Mouse (Mus musculus) fibroblast of lung, adult 2 months (primary cell): ENCODE data around the gene Zfp362.

Experiments used
- DNase-seq: peaks from one replicate; pipeline ENCODE4 v3.0.0-alpha.2; 2011; ENCODE audit warnings: low read depth

Gene Zfp362

DNA sequence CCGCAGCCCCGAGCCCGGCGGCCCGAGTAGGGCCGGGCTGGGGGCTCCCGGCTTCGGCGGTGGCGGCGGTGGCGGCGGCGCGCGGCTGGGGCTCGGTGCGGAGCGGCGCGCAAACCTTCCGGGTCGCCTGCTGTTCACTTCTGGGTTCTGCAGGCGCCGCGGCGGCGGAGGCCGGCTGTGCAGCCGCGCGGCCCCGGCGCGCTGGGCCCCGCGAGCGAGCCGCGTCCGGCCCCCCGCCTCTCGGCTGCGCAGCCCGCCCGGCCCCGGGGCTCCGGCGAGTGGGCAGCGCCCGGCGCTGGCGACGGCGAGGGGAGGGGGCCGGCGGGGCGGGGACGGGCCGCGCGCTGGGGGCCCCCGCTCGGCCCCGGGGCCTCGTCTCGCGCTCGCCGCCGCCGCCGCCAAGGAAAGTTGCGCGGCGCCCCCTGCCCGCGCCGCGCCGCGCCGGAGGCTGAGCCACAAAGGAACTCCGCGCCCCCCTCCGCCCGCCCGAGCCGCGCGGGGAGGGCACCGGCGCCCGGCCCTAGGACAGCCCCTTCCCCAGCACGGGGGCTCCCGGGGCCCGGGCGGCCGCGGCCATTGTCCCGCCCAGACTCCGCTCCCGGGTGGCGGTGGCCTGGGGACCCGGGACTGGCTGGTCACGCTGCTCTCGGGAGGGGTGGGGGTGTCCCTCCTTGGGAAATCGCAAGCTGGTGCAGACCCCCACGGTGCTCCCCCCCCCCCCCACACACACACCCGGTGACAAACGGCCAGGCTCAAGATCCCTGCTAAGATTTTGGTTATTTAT lies at the start of gene Zfp362:
Gene Zfp362 (minus strand): TSS at position 3 of the 784 bp plus-strand sequence.
- DNase-seq, result no peak

DNA sequence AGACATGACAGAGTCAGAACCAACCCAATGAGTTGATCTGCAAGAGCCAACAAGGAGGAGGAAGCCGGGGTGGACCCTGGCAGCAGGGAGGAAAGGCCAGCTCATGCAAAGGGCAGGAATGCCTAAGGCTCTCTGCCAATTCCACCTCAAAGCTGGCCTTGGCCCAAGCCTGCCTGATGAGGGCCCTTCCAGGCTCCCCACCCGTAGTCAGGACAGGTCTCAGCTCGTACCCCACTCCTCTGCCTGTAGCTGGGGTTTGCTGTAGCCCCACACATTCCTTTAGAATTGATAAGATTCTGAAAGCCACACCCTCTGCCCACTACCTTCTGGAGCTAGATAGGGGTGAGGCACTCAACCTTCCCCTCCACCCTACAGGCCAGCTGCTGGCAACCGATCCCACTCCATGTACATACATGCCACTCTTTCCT lies 49.8 kb upstream of the Zfp362 start:
- DNase-seq, result peak; percentile 34

DNA sequence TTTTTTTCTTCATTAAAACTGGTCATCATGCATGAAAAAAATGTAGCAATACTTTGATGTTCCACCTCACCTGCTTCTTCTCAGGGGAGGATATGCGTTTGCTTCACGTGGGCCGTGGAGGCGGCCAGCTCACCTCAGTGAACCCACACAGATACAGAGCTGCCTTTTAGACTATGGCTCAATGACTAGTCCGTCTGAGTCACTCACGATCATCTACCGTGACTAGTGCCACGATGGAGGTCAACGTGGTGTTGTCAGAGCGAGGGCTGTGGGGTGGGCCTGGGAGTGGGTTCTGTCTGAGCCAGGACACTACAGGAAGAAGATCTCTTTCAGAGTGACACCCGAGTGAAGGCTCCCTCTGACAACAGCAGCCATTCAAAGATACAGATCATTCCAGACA lies 47.3 kb upstream of the Zfp362 start:
- DNase-seq, result no peak

DNA sequence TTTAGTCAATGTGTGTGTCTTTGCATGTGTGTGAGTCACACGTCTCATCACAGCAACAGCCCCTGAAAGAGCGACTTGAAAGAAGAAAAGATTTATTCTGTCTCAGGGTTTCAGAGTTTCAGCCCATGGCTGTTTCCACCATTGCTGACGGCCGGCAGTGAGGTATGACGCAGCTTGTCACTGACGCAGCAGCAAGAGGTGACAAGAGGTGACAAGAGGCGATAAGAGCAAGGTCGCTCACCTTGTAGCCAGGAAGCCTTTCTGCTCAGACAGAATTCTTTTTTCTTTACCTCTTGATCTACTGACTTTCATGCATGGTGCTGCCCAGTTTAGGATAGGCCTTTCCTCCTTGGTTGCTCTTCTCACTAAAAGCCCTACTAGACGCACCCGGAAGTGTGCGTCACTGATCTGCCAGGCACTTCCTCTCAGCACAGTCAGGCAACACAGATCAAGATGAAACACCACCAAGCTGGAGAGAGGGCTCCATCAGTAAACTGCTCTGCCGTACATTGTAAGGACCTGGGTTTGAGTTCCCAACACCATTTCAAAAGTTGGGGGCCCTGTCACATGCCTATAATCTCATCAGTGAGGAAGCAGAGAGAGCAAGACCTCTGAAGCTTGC lies 46.5 kb upstream of the Zfp362 start:
- DNase-seq, result no peak

DNA sequence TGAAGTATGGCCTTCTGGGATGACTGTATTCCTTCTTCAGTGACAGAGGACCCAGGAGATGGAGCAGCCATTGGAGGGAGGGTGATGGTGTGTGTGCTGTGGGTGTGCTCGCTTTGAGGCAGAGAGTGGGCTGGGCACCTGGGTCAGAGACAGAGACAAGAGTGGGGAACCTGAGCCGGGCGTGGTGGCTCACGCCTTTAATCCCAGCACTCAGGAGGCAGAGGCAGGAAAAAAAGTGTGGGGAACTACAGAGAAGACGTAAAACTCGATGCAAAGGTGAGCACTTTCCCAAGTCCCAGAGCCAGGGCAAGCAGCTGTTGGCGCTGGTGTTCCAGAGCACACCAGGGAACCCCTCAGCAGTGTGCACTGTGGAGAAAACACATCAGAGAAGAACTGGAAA lies 43.8 kb upstream of the Zfp362 start:
- no peak for DNase-seq

DNA sequence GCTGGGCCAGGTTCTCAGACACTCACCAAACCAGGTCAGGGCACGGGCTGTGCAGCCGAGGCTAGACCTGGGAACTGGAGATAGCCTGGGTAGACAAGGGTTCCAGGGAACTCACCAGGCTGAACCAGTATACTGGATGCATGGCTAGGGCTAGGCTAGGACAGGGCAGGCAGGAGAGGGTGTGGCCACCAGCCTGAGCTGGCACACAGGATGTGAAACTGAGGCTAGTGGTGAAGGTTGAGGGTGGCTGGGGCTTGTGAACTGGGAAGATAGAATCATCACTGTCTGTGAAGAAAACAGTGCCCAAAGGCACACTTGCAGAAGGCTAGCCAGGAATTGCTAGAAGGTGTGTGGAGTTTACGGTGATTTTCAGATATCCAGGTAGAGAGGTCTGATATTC lies 43.1 kb upstream of the Zfp362 start:
- DNase-seq, result no peak

DNA sequence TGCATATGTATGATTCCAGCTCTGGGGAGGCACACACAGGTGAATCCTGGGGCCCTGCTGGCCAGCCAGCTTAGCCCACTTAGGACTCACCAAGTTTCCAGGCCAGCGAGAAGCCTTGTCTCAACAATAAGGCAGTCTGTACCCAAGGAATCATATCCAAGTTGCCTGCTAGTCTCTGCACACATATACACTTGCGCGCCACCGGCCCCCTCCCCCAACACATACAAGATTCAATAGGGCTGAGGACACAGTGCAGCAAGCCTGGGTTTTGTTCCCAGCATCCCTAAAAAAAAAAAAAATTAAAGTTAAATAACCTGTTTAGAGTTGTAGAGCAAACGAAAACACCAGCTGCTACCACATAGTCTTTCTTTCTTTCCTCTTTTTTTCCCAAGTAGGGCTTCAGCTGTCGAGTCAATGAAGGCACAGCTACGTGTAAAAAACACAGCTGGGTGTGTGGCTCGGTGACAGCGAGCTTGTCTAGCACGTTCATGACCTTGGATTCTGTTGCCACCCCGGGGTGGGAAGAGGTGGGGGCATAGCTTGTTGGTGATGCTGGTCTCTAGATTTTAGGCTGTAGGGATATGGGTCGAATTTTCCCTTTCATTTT lies 39.6 kb upstream of the Zfp362 start:
- no peak for DNase-seq

DNA sequence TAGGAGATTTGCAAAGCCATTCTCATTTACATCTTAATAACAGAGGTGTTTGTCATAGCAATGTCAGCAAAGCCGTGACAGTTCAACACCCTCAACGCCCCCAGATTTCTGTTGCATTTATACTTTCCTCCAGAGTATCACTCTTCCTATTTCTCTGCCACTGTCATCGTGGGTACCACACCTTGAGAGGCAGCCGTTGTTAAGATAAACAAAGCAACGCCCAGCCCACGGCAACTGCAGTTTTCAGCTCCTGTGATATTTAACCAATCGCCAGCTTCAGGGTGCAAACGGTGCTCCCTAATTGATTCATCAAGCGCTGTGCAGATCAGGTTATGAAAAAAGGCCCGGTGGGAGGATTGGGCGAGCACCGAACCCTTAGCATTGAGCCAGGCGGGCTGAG lies 38.7 kb upstream of the Zfp362 start:
- DNase-seq, result no peak

DNA sequence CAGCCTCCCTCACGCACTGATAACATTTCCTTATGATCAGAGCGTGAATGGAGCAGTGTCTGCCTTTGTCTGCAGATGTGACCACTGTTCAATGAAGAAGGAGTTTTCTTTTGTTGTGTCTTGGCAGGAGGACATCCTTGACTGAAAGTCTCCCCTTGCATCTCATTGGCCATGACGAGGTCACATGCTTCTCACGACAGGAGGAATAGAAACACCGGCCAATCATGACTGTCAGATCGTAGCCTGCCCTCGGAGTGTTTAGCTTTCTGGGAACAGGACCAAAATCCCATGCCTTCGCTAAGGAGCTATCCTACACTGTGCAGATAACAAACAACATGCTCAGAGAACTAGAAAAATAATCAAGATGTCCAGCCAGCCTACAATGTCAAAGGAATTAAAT lies 35.4 kb upstream of the Zfp362 start:
- DNase-seq, result no peak

DNA sequence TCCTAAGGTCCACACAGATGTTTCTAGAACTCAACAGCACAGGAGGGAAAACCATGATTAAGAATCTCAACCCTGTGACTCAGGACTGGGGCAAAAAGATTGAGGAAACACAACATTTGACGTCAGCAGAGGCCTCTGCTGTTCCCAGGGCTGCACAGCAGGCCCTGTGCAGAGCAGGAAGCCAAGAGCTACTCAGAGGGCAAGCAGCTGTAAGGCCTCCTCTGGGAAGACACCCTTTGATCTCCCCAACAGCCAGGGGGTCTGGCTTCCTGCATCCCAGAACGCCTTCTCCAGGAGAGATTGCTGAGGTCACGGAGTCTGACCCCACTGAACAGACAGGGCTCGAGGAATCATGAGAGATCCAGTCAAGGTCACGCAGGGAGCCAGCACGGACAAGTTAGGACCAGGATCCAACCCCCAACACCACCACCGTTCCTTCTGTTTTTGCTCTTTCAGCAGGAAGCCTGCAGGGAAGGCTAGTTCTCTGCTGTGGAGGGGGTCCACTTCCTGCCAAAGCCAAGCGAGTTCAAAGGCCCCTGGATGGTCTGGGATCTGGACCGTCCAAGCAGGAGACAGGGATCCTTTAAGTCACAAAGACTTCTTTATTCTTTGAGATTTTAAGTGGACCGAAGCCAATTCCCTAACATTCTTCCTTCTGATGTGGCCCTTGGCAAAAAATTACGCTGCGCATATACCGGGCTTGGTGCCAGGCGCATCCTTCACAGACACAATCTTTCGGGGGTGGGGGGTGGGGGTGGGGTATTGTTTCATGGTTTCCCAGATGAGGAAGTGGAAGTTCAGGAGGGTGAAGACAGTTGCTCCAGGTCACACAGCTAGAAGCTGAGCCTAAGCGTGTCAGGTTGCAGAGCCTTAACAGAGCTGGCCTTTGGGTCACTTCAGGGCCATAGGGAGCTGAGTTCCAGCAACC lies 34.2 kb upstream of the Zfp362 start:
- DNase-seq, result peak; percentile 85

DNA sequence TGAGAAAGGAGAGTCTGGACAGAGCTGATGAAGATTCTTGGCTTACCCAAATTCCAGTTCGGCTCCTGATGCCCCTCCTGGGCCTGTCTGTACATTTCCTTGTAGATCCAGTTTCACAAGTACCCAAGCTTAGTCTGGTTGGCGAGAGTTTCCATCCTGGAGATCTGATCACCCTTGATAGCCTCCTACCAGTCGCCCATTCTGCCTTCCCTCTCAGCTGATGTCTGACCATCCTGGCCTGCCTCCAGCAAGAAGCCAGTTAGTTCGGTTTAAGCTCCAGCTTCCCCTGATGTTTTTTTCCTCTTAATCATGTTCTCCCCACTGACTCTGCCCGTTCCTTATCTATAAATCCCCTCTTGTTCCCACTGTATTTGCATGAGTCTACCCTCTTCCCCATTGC lies 32.4 kb upstream of the Zfp362 start:
- DNase-seq, result no peak

DNA sequence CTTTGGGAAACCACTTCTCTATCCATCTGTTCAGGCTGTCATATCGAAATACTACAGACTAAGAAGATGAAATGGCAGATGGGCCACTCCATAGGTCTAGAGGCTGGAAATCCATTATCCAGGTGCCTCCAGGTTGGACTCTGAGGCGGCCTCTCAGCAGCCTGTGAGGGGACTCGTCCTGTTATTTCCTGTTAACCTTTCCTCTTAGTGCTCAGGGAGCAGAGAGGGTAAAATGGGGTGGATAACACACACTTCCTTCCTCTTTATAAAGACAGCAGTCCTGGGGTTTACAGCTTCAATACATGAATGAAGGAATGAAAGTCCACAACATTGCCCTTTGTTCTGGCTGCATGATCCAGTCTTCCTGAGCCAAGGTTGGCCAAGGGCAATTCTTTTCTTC lies 18.3 kb upstream of the Zfp362 start:
- no peak for DNase-seq

DNA sequence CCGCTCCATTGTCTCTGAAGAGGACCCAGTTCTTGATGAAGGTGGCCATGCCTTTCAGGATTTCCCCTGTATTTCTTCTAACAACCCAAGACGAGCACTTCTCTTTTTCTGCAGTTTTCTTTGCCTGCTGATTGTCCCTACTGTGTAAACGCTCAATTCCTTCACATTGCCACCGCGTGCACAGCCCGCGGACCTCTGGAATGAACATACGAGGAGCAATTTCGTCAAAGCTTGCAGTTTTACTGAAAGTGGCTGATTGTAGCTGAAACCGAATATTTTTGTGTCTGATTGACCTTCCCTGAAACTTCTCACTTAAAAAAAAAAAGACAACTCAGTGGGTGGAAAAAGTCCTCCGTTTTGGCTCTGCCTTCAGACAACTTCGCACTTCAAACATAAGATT lies 14.7 kb upstream of the Zfp362 start:
- no peak for DNase-seq

DNA sequence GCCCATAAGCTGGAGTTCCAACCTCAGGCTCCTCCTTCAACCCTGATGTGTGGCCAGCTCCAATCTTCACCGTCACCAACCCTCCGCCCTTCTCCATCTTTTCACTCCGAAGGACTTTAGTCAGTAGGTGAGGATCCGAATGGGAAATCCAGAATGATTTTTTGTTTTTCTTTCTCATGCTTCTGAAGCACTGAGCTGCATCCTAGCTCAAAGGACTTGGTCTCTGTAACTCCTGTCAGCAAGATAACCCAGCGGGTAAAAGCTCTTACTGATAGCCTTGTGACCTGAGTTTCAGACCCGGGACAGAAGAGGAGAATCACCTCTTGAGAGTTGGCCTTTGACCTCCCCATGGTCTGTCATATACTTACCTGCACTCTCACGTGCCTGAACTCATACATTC lies 11.2 kb upstream of the Zfp362 start:
- DNase-seq, result no peak

DNA sequence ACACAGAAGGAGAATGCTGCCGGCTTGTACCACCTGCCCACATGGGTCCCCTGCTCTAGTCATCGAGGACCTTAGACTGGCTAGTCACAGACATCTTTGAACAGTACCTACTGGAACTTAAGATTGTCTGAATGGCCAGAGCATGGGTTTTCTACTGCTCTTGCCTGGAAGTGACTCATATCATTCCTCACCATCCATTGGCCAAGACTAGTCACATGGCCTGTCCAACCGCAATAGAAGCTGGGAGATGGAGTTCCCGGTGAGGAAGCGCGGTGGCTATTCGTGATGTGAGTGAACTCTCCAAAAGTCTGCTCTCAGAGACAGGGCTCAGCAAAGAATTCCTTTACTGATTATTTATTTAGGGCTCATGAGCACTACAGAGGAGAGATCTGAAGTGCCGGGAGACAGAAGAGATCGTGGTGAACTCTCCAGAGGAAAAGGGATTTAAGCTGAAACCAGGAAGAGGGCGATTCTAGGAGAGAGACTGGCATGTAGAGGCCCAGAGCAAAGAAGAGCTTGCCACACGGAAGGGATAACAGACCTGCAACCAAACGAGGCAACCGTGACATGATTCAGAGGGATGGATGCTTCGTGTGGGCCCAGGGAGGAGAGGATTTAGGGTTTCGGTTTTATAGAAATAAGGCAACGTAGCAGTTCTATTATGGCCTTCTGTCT lies 5.7 kb upstream of the Zfp362 start:
- peak; percentile 93 for DNase-seq

DNA sequence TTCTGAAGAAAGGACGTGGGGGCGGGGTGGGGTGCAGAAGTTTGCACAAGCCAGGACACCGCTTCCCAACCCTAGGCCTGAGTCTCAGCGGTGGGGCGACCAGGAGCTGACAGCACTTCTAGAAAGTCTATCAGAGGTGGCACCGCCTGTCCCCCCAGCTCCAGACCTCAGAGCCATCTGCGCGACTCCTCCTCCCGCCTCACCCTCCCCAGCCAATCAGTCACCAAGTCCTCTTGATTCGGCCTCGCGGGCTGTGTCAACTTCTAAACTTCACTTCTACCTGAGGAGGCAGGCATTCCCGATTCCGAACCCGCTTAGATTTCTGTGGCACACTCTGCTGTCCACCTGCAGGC lies 958 bp upstream of the Zfp362 start:
- DNase-seq, result no peak

DNA sequence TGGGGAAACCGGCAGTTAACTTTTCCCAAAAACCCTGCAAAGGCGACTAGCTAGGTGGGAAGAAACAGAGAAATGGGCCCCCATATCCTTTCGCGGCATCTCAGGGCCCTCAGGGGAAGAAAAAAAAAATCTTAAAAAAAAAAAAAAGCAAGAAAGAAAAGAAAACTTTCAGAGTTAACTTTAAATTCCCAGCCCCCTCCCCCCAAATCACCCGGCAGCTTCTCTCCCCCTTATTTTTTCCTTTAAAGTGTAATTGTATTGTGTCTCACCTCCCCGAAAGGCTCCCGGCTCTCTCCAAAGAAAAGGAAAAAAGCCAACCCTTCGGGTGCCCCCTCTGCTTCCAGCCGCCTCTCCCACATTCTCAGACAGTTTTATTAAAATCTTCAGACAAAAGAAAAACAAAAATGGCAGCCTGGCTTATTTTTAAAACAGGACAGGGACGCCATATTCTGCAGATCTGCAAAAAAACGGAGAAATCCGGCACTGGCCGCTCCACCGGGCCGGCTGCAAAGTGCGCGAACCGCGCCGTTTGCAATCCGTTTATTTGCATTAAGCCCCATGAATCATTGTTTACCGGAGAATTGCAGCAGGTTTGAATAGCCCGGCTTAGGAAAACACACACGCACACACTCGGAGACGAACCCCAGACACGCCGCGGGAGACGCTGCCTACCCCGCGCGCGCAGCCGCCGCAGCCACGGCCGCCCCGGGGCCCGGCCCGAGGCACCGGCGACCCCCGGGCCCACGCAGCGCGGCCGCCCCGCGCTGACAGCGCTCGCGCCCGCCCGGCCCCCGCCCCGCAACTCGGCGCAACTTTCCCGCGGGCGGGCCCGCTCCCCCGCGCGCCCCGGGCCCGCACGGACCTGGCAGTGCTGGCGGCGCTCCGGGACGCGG lies 449 bp downstream of the Zfp362 start:
- DNase-seq, result no peak

DNA sequence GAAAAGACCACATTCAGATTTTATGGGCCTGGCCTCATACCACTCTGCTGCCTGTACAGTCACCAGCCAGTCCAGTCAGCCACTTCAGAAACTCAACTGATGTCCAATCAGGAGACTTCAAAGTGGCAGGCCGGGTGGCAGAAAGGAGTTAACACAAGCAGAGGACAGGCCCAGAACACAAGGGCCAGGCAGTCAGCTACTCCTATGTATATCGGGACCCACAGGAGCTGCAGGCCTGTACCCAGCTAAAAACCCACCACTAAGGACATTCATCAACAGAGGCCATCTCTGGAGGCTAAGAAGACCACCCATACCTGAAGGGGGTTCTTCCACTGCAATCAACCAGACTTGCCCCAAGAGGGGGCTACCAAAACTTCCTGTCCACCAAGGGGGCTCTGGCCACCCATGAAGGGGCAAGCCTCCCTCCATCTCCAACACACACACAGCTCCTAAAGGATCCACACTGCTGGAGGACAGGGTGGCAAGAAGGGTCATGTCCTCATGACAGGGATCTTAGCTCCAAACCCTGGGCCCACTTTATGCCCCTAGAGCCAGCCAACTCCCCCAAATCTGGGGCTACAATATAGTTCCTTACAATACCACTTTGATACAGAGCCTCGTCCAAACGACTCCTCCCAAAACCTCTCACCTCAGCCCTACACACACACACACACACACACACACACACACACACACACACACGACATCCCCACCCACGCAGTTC lies 1.3 kb downstream of the Zfp362 start:
- DNase-seq, result no peak

DNA sequence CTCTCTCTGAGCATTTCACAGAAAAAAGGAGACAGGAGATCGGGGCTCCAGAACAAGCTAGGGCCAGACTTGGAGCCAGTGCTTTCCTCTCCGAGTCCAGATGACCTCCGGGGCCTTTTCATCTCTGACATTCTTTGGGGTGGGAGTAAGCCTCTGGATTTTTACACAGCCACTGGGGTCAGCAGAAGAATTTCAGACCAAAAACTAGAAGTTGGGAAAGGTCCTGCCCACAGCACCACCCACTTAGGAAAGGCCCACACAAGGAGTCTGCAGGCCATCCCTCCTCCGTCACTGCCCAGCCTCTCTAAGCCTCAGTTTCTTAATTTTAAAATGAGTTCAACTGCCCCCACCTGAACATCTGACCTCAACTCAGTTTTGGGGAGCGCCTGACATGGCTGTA lies 2.3 kb downstream of the Zfp362 start:
- no peak for DNase-seq
